Mouse (Mus musculus): ENCODE measurements around the gene Gm8374. TPM values are rescaled to one million over a fixed set of nuclear protein-coding genes. Genes with fewer than 3 reads are reported as not detected.
"Not testable (repeated sequence)": the region's sequence is repeated elsewhere in the genome, so short reads cannot be mapped to it uniquely, and the experiment has no call there.

Gene Gm8374
- not detected in 2 replicates for polyA plus RNA-seq (2016; fragmentation: Nextera tagmentation; extraction: Ambion mirVana)

DNA sequence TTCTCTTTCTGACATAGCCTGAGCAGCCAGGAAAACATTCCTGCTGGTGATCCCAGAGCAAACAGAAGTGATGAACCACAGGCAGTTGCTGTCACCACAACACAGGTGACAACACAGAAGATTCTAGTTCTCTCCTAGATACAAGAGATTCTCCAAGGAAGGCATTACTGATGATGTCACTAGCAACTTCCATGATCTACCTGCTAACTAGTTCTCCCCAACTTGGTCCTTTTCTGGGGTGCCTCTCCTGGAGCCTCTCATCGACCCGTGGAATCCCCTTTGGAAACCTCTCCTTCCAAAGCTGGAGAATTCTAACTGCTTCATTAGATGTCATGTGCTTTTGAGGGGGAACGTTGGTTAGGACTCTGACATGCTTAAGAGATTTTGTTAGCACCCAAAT is at the start of gene Gm8374:
Gene Gm8374, minus strand, starts transcription at position 101 of the 400 bp plus-strand sequence.
- not testable (repeated sequence) for H3K36me3 ChIP-seq; DNase-seq (ENCODE audit: low spot score); H3K27ac ChIP-seq; H3K9me3 ChIP-seq; H3K4me3 ChIP-seq; H3K4me1 ChIP-seq (replicated peaks); H3K27me3 ChIP-seq (ENCODE audit: insufficient read depth, poor library complexity, severe bottlenecking)
- 82% methylated on average over 3 of the region's 3 CpGs for WGBS

DNA sequence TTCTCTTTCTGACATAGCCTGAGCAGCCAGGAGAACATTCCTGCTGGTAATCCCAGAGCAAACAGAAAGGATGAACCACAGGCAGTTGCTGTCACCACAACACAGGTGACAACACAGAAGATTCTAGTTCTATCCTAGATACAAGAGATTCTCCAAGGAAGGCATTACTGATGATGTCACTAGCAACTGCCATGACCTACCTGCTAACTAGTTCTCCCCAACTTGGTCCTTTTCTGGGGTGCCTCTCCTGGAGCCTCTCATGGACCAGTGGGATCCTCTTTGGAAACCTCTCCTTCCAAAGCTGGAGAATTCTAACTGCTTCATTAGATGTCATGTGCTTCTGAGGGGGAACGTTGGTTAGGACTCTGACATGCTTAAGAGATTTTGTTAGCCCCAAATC is 32.6 kb downstream of the Gm8374 start, which contains the start of gene Gm5797:
Gene Gm5797, minus strand, starts transcription at position 101 of the 400 bp plus-strand sequence.
- not testable (repeated sequence) for H3K4me3 ChIP-seq; DNase-seq (ENCODE audit: low spot score); H3K9me3 ChIP-seq; H3K4me1 ChIP-seq (replicated peaks); H3K27me3 ChIP-seq (ENCODE audit: insufficient read depth, poor library complexity, severe bottlenecking); H3K27ac ChIP-seq; H3K36me3 ChIP-seq
- WGBS, result no CpG with 5 or more reads among the region's 1 CpGs

DNA sequence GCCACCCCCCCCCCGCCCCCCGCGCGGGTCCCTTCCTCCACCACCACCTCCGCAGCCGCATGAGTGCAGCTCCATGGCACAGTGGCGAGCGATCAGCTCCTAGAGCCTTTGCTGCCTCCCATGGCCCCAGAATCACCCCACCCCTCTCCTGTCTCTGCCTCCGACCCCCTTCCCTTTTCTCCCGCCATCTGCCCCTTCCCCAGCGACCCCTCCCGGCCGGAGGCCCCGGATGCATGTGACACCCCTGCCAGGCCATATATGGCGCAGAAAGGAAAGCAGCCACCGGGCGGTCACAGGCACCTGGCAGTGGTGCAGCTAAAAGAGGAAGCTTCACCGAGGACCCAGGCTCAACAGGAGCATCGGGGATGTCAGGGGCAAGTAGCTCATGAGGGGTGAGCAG is 49.8 kb downstream of the Gm8374 start:
- not testable (repeated sequence) for H3K9me3 ChIP-seq; H3K27me3 ChIP-seq (ENCODE audit: insufficient read depth, poor library complexity, severe bottlenecking); H3K36me3 ChIP-seq; H3K4me1 ChIP-seq (replicated peaks)
- WGBS, result under 1% methylated on average over 18 of the region's 19 CpGs
- Histone ChIP-seq H3K4me3 (peak overlapping the region; percentile 60), H3K27ac (peak overlapping the region; percentile 87)
- peak; percentile 72 for DNase-seq (ENCODE audit: low spot score)

DNA sequence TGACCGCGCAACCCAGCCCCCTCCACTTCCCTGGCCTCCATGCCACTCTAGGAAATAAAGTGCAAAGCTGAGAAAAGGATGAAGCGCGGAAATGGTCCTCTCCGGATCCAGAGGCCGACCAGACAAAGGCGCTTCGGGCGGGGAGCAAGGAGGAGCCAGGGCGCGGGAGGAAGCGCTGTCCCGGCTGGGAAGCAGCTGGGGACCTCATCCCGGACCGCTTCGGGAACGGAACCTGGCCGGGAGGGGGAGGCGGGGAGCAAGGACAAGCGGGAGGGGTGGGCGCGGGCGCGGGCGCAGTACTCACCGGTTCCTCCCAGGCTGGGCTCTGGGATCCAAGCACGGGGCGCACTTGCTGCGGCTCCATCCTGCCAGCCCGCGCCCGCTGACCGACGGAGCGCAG is 50.3 kb downstream of the Gm8374 start, which contains the start of gene Gm3739:
Gene Gm3739, minus strand, starts transcription at position 389 of the 400 bp plus-strand sequence.
- DNase-seq (ENCODE audit: low spot score); H3K36me3 ChIP-seq; H3K27me3 ChIP-seq (ENCODE audit: insufficient read depth, poor library complexity, severe bottlenecking); H3K4me1 ChIP-seq (replicated peaks); H3K9me3 ChIP-seq: not testable (repeated sequence)
- WGBS, result 0% methylated on average over 11 of the region's 35 CpGs
- H3K27ac ChIP-seq, result peak within 1 kb of the TSS; percentile 87
- H3K4me3 ChIP-seq, result peak within 1 kb of the TSS; percentile 60

Other genes with a start within 250 kb of the Gm8374 start
- gene Gm6676, start 239.7 kb downstream of the Gm8374 start, polyA plus RNA-seq (2016; fragmentation: Nextera tagmentation; extraction: Ambion mirVana), result not detected in 2 replicates
- 3.5 and 4.0 TPM in 2 replicates for gene Gm3512, start 190.6 kb downstream of the Gm8374 start, polyA plus RNA-seq (2016; fragmentation: Nextera tagmentation; extraction: Ambion mirVana)
- gene Gm16434, start 170.6 kb downstream of the Gm8374 start, polyA plus RNA-seq (2016; fragmentation: Nextera tagmentation; extraction: Ambion mirVana), result not detected in 2 replicates
- gene Gm3727, start 100.4 kb downstream of the Gm8374 start, polyA plus RNA-seq (2016; fragmentation: Nextera tagmentation; extraction: Ambion mirVana), result not detected in 2 replicates
- 1.6 and 2.5 TPM in 2 replicates for gene Gm3739, start 50.1 kb downstream of the Gm8374 start, polyA plus RNA-seq (2016; fragmentation: Nextera tagmentation; extraction: Ambion mirVana)
- gene Gm5797, start 32.7 kb downstream of the Gm8374 start, polyA plus RNA-seq (2016; fragmentation: Nextera tagmentation; extraction: Ambion mirVana), result not detected in 2 replicates
- not detected in 2 replicates for gene Gm3755, start 85.8 kb upstream of the Gm8374 start, polyA plus RNA-seq (2016; fragmentation: Nextera tagmentation; extraction: Ambion mirVana)
- gene Gm3752, start 118.6 kb upstream of the Gm8374 start, polyA plus RNA-seq (2016; fragmentation: Nextera tagmentation; extraction: Ambion mirVana), result 1.6 and 1.9 TPM in 2 replicates
- 0.95 and 0.98 TPM in 2 replicates for gene Gm3558, start 203.4 kb upstream of the Gm8374 start, polyA plus RNA-seq (2016; fragmentation: Nextera tagmentation; extraction: Ambion mirVana)
- not detected in 2 replicates for gene Gm10338, start 230.5 kb upstream of the Gm8374 start, polyA plus RNA-seq (2016; fragmentation: Nextera tagmentation; extraction: Ambion mirVana)